Mouse (Mus musculus) limb, embryonic 13.5 days (tissue): Measurements from ENCODE around the gene Kcnn3. TPM values are rescaled to one million over a fixed set of nuclear protein-coding genes. Genes with fewer than 3 reads are reported as not detected.

Experiments
- ATAC-seq: fragments of 200-750 bp; cut with Nextera tagmentation; 2 replicates; pipeline ENCODE4 v1.8.0; 2017; ENCODE audit warnings: low read depth, moderate number of reproducible peaks, moderate TSS enrichment; ENCODE audit not compliant: low FRiP score
- H3K27ac ChIP-seq: fragments of 300-500 bp; sonication (generic); 2 replicates; pipeline ENCODE4 v1.5.1; 2015; ENCODE audit warnings: inconsistent platforms, mild to moderate bottlenecking, moderate library complexity
- H3K27me3 ChIP-seq: fragments of 300-500 bp; sonication (generic); 2 replicates; pipeline ENCODE4 v1.6.1; 2015; ENCODE audit warnings: mild to moderate bottlenecking, inconsistent platforms
- H3K36me3 ChIP-seq: fragments of 300-500 bp; sonication (generic); 2 replicates; pipeline ENCODE4 v1.6.1; 2015; ENCODE audit warnings: inconsistent platforms, mild to moderate bottlenecking, moderate library complexity
- H3K4me1 ChIP-seq: fragments of 300-500 bp; sonication (generic); 2 replicates; pipeline ENCODE4 v1.6.1; 2015; ENCODE audit warnings: inconsistent platforms
- H3K4me2 ChIP-seq: fragments of 300-500 bp; sonication (generic); replicated peaks from 2 replicates; pipeline ENCODE4 v1.6.1; 2015; ENCODE audit warnings: inconsistent platforms, mild to moderate bottlenecking, moderate library complexity
- H3K4me3 ChIP-seq: fragments of 300-500 bp; sonication (generic); 2 replicates; pipeline ENCODE4 v1.5.1; 2015; ENCODE audit warnings: moderate library complexity, mild to moderate bottlenecking, inconsistent platforms
- H3K9ac ChIP-seq: fragments of 300-500 bp; sonication (generic); 2 replicates; pipeline ENCODE4 v1.6.1; 2015; ENCODE audit warnings: mild to moderate bottlenecking, inconsistent platforms
- H3K9me3 ChIP-seq: fragments of 300-500 bp; sonication (generic); 2 replicates; pipeline ENCODE4 v1.6.1; 2016; ENCODE audit warnings: inconsistent platforms
- WGBS: fragments of 180-500 bp; shearing (Covaris S2); methylation state at CpG from one replicate; pipeline ENCODE4 v1.1.7; 2015; 5-methylcytosine and 5-hydroxymethylcytosine counted together
- polyA plus RNA-seq: library from polyadenylated mRNA; unstranded; fragments of >200 nt; fragmentation: Nextera tagmentation; extraction: Ambion mirVana; gene quantifications from 2 replicates; pipeline ENCODE4 v1.2.1, GENCODE M21; 2015

Kcnn3 gene
- polyA plus RNA-seq, 1 experiment from 2014 or later, result 3.5 TPM

DNA sequence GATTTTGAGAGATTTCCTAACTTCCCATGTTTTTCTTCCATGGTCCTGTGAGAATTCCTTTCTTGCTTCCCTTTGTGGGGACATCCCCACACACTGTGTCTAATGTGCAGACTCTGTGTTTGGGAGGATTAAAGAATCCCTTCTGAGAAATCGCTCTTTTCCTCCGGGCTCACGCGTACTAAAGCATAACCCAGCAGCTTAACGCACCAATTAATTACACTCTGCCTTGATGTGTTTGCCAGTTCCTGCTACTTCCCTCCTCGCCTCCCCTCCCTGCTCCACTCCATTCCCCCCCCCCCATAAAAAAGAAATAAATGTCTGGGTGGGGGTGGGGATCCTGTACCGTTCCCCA, 1.5 kb downstream of the Kcnn3 start:
- H3K36me3 ChIP-seq, result no peaks in the 10 kb centered on the region
- ATAC-seq, result no peak
- H3K9ac ChIP-seq, result peak overlapping the region; percentile 68; the same call in 1 of the 2 replicates
- peaks cover 47% of the 10 kb centered on the region for H3K4me1 ChIP-seq
- peak overlapping the region; percentile 48 for H3K4me3 ChIP-seq
- H3K9me3 ChIP-seq, result peaks cover 6% of the 10 kb centered on the region
- WGBS, result 3% methylated on average over 7 of the region's 7 CpGs
- H3K27ac ChIP-seq, result no peak overlapping the region
- H3K27me3 ChIP-seq, result peaks cover 34% of the 10 kb centered on the region
- peak overlapping the region; percentile 94 for H3K4me2 ChIP-seq

DNA sequence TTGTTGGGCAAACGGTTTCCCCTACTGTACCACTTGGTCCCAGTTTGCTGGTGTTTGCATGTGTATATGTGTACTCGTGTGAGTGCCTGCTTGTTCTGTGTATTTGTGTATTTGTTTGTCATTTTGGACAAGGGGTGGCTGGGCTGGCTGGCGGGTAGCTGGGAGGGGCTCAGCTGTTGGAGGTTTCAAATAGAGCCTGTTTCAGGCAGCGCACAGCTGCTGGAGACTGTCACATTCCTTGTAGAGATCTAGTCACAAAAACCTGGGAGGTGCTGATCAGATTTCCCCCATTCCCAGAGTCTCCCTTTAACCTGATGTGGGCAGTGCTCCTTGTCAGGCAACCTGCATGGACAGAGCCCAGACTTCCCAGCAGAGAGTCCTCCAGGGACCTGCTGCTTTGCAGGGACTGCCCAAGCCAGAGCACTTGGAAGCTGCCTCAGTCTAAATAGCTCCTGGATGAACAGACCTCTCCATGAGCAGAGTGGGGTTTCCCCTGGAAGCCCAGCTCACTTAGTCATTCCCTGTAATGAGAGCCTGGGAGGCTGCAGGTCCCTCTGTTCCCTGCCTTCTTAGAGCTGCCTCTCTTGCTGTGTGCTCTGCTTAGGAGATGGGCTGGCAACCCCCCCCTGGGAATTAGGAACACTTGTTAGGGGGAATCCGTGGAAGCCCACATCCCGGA, 2.6 kb downstream of the Kcnn3 start:
- Histone ChIP-seq H3K9me3 (no peaks in the 10 kb centered on the region), H3K4me1 (peaks cover 53% of the 10 kb centered on the region), H3K4me2 (peak overlapping the region; percentile 94), H3K9ac (peak overlapping the region; percentile 68; the same call in 1 of the 2 replicates), H3K27ac (no peak overlapping the region; the same call in 1 of the 2 replicates), H3K36me3 (no peaks in the 10 kb centered on the region), H3K4me3 (peak overlapping the region; percentile 48), H3K27me3 (peaks cover 34% of the 10 kb centered on the region)
- 22% methylated on average over 6 of the region's 6 CpGs for WGBS
- ATAC-seq, result peak; percentile 17; the same call in 1 of the 2 replicates

DNA sequence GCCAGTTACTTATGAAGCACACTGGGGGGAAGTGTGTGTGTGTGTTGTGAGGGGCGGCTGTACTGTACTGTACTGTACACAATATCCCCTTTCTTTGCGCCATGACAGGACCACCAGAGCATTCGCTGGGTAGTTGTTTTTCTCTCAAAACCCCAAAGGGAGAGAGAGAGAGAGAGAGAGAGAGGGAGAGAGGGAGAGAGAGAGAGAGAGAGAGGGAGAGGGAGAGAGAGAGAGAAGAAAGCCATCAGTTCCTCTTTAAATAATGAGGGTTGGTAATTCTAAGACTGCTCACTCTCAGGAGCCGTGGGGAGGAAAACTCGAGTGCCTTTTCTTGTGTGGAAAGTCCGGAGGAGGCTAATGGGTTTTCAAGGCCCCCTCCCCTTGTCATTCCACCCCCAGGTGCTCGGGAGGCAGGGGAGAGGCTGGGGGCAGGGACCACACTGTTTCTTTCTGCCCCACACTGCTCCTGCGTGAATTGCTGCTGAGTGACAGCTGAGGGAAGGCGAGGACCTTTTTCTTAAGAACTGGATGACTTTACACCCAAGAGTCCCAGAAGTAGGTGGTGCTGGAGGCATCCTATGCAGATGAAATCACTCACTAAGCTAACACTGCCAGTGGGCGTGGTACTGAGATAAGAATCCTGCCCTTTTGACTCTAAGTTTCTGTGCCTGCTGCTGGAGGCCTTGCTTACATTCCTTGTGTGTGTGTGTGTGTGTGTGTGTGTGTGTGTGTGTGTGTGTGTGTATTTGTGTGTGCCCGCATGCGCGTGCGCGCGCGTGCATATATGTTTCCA, 6.5 kb downstream of the Kcnn3 start:
- H3K36me3 ChIP-seq, result no peaks in the 10 kb centered on the region
- ATAC-seq, result no peak
- peak overlapping the region; percentile 14; the same call in 1 of the 2 replicates for H3K4me2 ChIP-seq
- peaks cover 21% of the 10 kb centered on the region for H3K27me3 ChIP-seq
- H3K27ac ChIP-seq, result no peak overlapping the region
- H3K9ac ChIP-seq, result no peak overlapping the region
- no peaks in the 10 kb centered on the region for H3K9me3 ChIP-seq
- H3K4me3 ChIP-seq, result no peak overlapping the region
- peaks cover 34% of the 10 kb centered on the region for H3K4me1 ChIP-seq
- WGBS, result 52% methylated on average over 17 of the region's 17 CpGs

DNA sequence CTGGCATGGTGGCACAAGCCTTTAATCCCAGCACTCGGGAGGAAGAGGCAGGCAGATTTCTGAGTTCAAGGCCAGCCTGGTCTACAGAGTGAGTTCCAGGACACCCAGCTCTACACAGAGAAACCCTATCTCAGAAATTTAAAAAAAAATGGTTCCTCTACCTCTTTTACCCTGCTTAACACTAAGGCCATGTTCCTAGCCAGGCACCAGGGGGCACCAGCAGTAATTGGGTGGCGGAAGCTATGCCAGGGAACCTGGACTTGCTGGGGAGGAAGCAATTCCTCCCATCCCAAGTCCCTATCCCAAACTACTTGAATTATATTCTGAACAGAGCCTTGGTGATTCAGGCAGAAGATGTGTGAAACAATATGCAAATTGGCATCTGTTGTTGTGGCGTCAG, 9.8 kb downstream of the Kcnn3 start:
- ATAC-seq, result no peak
- Histone ChIP-seq H3K9ac (no peak overlapping the region), H3K27me3 (no peaks in the 10 kb centered on the region), H3K4me3 (no peak overlapping the region), H3K4me2 (no peak overlapping the region), H3K27ac (no peak overlapping the region), H3K9me3 (no peaks in the 10 kb centered on the region), H3K4me1 (peaks cover 20% of the 10 kb centered on the region), H3K36me3 (no peaks in the 10 kb centered on the region)
- WGBS, result 89% methylated on average over 3 of the region's 3 CpGs

DNA sequence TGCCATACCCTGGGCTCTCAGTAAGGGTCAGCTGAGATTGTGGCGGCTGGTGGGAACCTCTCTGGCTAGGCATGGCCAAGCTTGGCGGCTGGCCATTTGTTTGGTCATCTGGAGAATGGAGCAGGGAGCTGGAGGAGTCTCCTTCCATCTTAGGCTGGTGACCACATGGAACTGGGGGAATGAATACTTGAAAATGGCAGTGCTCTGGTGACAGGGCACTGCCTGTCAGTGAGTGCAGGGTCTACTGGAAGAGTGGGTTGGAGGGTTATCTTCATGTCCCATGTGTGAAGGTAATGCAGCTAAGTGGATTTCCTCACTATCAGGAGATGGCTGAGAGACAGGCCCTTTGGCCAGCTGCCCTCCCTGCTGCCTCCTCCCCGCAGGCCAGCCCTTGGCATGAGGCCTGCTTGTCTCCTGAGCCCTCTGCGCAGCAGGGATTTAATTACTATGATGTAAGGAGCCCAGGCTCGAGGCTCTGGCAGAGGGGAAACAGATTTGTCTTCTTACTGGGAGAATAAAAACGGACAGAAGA, 14.7 kb downstream of the Kcnn3 start:
- H3K27ac ChIP-seq, result no peak overlapping the region
- no peaks in the 10 kb centered on the region for H3K27me3 ChIP-seq
- H3K9me3 ChIP-seq, result no peaks in the 10 kb centered on the region
- WGBS, result 40% methylated on average over 6 of the region's 6 CpGs
- H3K4me2 ChIP-seq, result no peak overlapping the region
- no peak overlapping the region for H3K9ac ChIP-seq
- no peak overlapping the region for H3K4me3 ChIP-seq
- H3K36me3 ChIP-seq, result no peaks in the 10 kb centered on the region
- ATAC-seq, result no peak
- peaks cover 7% of the 10 kb centered on the region; the same call in 1 of the 2 replicates for H3K4me1 ChIP-seq

DNA sequence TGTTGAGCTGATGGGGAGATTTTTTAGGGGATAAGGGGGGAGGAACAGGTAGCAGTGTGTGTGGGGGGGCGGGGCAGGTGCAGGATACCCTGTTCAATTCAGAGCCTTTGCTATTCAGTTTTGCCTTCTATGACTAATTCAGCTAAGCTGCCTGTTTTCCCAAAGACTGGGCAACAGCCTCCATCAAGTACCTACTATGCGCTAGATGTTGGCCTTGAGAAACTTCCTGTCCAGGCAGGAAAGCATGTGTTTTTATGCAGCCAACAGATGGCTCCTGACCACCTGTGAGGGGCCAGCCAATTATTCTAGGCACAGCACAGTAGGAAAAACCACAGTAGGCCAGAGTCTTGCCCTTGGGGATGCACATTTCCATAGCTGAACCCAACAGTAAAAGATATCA, 15.2 kb downstream of the Kcnn3 start:
- WGBS, result 94% methylated on average over 2 of the region's 2 CpGs
- ATAC-seq, result no peak
- Histone ChIP-seq H3K4me1 (peaks cover 7% of the 10 kb centered on the region; the same call in 1 of the 2 replicates), H3K9ac (no peak overlapping the region), H3K27ac (no peak overlapping the region), H3K27me3 (no peaks in the 10 kb centered on the region), H3K4me3 (no peak overlapping the region), H3K36me3 (no peaks in the 10 kb centered on the region), H3K9me3 (no peaks in the 10 kb centered on the region), H3K4me2 (no peak overlapping the region)

DNA sequence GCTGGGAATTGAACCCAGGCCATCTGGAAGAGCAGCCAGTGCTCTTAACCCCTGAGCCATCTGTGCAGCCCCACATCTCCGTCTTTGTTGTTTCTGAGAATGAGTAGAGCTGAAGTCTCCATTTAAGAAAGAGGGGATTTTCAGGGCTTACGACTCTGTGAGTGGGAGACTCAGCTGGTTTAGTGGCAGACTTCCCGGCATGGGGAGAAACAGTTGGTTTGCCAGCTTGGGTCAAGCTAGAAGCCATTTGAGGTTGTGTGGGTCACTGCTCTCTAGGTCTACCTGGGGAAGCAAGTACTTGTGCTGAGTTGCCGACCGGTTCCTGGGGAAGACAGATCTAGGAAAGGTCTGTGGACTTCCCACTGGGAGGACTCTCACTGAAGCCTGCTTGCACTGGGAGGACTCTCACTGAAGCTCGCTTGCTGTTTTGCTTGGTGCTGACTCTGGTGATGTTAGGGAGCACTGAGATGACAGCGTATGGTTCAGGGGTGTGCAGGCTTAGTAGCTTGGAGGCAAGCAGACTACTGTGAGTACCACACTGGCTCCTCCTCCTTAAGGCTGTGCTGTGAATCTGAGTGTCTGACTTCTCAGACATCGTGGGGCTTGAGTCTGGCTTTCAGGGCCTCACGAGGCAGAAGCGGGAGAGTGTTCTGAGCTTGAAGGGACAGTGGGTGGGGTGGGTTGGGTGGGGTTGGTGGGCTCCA, 19.2 kb downstream of the Kcnn3 start:
- WGBS, result 71% methylated on average over 10 of the region's 10 CpGs
- no peak for ATAC-seq

DNA sequence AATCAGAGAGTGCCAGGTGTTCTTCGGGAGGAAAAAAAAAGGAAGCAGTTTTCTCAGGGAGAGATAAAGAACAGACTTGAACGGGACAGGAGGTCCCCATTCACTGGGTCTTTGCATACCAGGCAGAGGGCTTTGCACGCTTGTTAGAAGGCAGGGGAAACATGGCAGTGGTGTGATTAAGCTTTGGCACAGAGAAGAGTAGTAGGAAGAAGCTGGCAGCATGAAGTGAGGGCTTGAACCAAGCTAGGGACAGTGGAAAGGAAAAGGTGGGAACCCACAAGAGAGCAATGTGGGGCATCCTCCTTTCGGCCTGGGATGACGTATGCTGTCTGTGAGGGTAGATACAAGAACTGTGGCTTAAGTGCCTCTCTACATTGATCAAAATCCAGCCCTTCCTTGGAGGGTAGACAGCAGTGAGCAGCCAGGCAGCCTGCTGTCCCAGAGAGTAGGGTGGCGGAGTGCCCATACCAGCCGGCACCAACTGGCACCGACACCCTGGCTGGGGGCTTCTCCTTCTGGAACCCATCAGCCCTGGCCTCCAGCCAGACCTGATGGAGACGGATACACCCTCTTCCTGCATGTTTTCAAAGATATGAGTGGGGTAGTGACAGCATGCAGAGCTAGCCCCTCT, 19.9 kb downstream of the Kcnn3 start:
- WGBS, result 68% methylated on average over 9 of the region's 9 CpGs
- no peak for ATAC-seq
- peaks cover 2% of the 10 kb centered on the region; the same call in 1 of the 2 replicates for H3K4me1 ChIP-seq

More for the DNA sequence above, 19.2 kb downstream of the Kcnn3 start:
- H3K4me3 ChIP-seq, result no peak overlapping the region
- no peak overlapping the region for H3K4me2 ChIP-seq
- H3K9me3 ChIP-seq, result no peaks in the 10 kb centered on the region
- H3K9ac ChIP-seq, result no peak overlapping the region
- H3K4me1 ChIP-seq, result peaks cover 7% of the 10 kb centered on the region; the same call in 1 of the 2 replicates
- H3K27ac ChIP-seq, result no peak overlapping the region
- no peaks in the 10 kb centered on the region for H3K27me3 ChIP-seq
- H3K36me3 ChIP-seq, result no peaks in the 10 kb centered on the region

DNA sequence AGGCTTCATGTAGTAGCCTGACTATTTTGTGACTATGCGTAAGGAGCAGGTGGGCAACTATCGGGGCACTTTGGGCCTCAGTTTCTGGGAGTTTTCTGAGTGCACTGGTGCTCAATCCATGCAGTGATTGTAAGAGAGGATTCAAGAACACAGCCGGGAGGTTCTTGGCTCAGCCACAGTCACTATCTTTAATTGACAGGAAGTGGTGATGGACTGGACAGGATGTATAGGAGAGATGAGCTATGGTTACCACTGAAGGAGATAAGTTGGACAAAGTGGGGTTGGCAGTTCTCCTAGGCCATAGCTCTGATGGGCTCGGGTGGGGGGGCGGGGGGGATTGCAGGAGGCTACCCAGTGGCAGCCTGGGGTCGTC, 20.4 kb downstream of the Kcnn3 start:
- no peak for ATAC-seq
- no peaks in the 10 kb centered on the region for H3K27me3 ChIP-seq
- WGBS, result 83% methylated on average over 6 of the region's 6 CpGs
- no peak overlapping the region for H3K27ac ChIP-seq
- no peaks in the 10 kb centered on the region for H3K9me3 ChIP-seq
- no peak overlapping the region for H3K9ac ChIP-seq
- no peak overlapping the region for H3K4me3 ChIP-seq
- H3K4me2 ChIP-seq, result no peak overlapping the region
- H3K4me1 ChIP-seq, result no peaks in the 10 kb centered on the region
- H3K36me3 ChIP-seq, result no peaks in the 10 kb centered on the region

More for the DNA sequence above, 19.9 kb downstream of the Kcnn3 start:
- H3K4me3 ChIP-seq, result no peak overlapping the region
- H3K36me3 ChIP-seq, result no peaks in the 10 kb centered on the region
- no peak overlapping the region for H3K27ac ChIP-seq
- H3K27me3 ChIP-seq, result no peaks in the 10 kb centered on the region
- H3K4me2 ChIP-seq, result no peak overlapping the region
- H3K9me3 ChIP-seq, result no peaks in the 10 kb centered on the region
- H3K9ac ChIP-seq, result no peak overlapping the region

DNA sequence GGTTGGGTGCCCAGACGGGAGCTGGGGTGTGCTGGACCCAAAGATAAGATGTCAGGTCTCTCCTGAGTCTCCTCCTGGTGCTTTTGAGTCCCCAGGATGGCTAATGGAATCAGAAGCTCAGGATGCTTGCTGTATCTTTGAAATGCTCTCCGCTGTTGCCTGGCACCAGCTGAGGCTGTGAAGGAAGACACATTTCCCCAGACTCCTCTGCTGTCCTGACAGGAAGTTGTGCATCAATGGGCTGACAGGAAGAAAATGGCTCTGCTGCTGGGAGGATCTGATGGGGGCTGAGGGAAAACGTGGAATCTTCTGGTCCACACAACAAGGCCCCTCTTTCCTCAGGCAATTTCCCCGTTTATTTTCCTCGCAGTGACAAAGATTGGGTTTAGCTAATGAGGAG, 27.0 kb downstream of the Kcnn3 start:
- H3K4me2 ChIP-seq, result no peak overlapping the region
- no peak overlapping the region for H3K9ac ChIP-seq
- H3K9me3 ChIP-seq, result no peaks in the 10 kb centered on the region
- no peaks in the 10 kb centered on the region for H3K27me3 ChIP-seq
- H3K27ac ChIP-seq, result no peak overlapping the region
- WGBS, result 35% methylated on average over 5 of the region's 5 CpGs
- no peaks in the 10 kb centered on the region for H3K4me1 ChIP-seq
- H3K36me3 ChIP-seq, result no peaks in the 10 kb centered on the region
- no peak overlapping the region for H3K4me3 ChIP-seq
- ATAC-seq, result no peak

DNA sequence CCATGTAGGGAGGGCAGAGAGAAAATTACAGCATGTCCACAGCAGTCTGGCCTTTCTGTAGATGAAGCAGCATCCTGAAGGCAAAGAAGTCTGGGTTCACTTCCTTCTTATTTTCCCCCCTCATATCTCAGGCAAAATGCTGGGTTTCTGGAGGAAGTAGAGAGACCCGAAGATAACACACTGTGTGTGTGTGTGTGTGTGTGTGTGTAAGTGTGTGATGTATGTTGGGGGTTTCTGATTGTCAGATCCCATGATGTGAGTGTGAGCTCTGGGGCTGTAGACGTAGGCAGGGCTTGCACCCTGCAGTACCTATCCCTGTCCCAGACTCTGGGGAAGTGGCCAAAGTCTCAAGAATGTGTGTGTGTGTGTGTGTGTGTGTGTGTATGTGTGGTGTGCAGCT, 28.8 kb downstream of the Kcnn3 start:
- 76% methylated on average over 2 of the region's 2 CpGs for WGBS
- H3K4me2 ChIP-seq, result no peak overlapping the region
- no peaks in the 10 kb centered on the region for H3K27me3 ChIP-seq
- H3K9ac ChIP-seq, result no peak overlapping the region
- no peaks in the 10 kb centered on the region for H3K36me3 ChIP-seq
- no peaks in the 10 kb centered on the region for H3K9me3 ChIP-seq
- H3K4me1 ChIP-seq, result no peaks in the 10 kb centered on the region
- no peak overlapping the region for H3K4me3 ChIP-seq
- H3K27ac ChIP-seq, result no peak overlapping the region
- ATAC-seq, result no peak
